Mouse (Mus musculus) liver, postnatal 0 days (tissue): ENCODE measurements around the gene Cdk8. TPM values are rescaled to one million over a fixed set of nuclear protein-coding genes. Genes with fewer than 3 reads are reported as not detected.

Experiments
- ATAC-seq: fragments of 200-750 bp; cut with Nextera tagmentation; 2 replicates; pipeline ENCODE4 v1.8.0; 2017; ENCODE audit warnings: mild to moderate bottlenecking, moderate library complexity
- DNase-seq: peaks from one replicate; pipeline ENCODE4 v3.0.0-alpha.2; 2016
- H3K27ac ChIP-seq: fragments of 300-500 bp; sonication (generic); 2 replicates; pipeline ENCODE4 v1.5.1; 2014; ENCODE audit warnings: antibody characterized with exemption, moderate library complexity, mild to moderate bottlenecking, low read depth
- H3K27me3 ChIP-seq: fragments of 300-500 bp; sonication (generic); 2 replicates; pipeline ENCODE4 v1.6.1; 2014; ENCODE audit warnings: low read length, control low read depth, mixed read lengths; ENCODE audit not compliant: insufficient read depth
- H3K36me3 ChIP-seq: fragments of 300-500 bp; sonication (generic); replicated peaks from 2 replicates; pipeline ENCODE4 v1.6.1; 2014; ENCODE audit warnings: mild to moderate bottlenecking, control low read depth, low read length, moderate library complexity, mixed read lengths; ENCODE audit not compliant: insufficient read depth
- H3K4me1 ChIP-seq: fragments of 300-500 bp; sonication (generic); 2 replicates; pipeline ENCODE4 v1.6.1; 2014; ENCODE audit warnings: antibody characterized with exemption, mild to moderate bottlenecking, control low read depth; ENCODE audit not compliant: insufficient read depth
- H3K4me2 ChIP-seq: fragments of 300-500 bp; sonication (generic); 2 replicates; pipeline ENCODE4 v1.6.1; 2014; ENCODE audit warnings: low read depth, mild to moderate bottlenecking, low read length, moderate library complexity, mixed read lengths
- H3K4me3 ChIP-seq: fragments of 300-500 bp; sonication (generic); 2 replicates; pipeline ENCODE4 v1.5.1; 2014; ENCODE audit warnings: low read depth, low read length
- H3K9ac ChIP-seq: fragments of 300-500 bp; sonication (generic); replicated peaks from 2 replicates; pipeline ENCODE4 v1.6.1; 2014; ENCODE audit warnings: mild to moderate bottlenecking, moderate library complexity
- H3K9me3 ChIP-seq: fragments of 300-500 bp; sonication (generic); 2 replicates; pipeline ENCODE4 v1.6.1; 2016; ENCODE audit warnings: mild to moderate bottlenecking, control low read depth, low read length, mixed read lengths
- CTCF ChIP-seq: sonication (generic); IDR thresholded peaks from 2 replicates; pipeline ENCODE4 v1.5.1; 2016; ENCODE audit warnings: antibody characterized with exemption, low read depth
- EP300 ChIP-seq: IDR thresholded peaks from 2 replicates; pipeline ENCODE4 v1.6.1; 2016; ENCODE audit warnings: antibody characterized with exemption, low read depth, mild to moderate bottlenecking
- WGBS: fragments of 180-500 bp; shearing (Covaris S2); extraction: QIAGEN DNeasy Blood & Tissue Kit; methylation state at CpG from one replicate; pipeline ENCODE4 v1.1.7; 2014; ENCODE audit not compliant: insufficient replicate concordance; 5-methylcytosine and 5-hydroxymethylcytosine counted together
- polyA plus RNA-seq: library from polyadenylated mRNA; unstranded; fragments of >200 nt; fragmentation: Nextera tagmentation; extraction: Ambion mirVana; gene quantifications from 2 replicates; pipeline ENCODE4 v1.2.1, GENCODE M21; 2015

The Cdk8 gene
- polyA plus RNA-seq, 1 experiment from 2014 or later = 11.4 TPM

DNA sequence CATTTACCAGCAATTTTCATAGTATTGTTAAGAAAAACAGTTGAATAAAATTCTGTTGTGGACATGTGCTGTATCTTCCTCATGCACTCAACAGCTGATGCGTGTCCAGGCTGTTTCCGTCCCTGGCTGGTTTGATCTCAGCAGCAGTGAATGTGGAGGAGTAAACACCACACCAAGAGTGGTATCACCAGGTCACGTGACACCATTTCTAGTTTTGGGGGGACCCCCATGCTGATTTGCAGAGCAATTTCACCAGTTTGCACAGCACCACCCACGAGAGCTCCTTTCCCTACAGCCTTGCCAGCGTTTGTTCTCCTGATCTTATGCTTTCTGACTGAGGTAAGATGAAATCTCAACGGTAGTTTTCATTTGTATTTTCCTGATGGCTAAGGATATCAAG lies 116.1 kb downstream of the Cdk8 start:
- no peaks in the 10 kb centered on the region for H3K9me3 ChIP-seq
- H3K4me2 ChIP-seq = no peak overlapping the region
- H3K4me1 ChIP-seq = no peaks in the 10 kb centered on the region
- H3K4me3 ChIP-seq = no peak overlapping the region
- no peak overlapping the region for H3K9ac ChIP-seq
- 72% methylated on average over 6 of the region's 6 CpGs for WGBS
- no peak for DNase-seq
- H3K36me3 ChIP-seq = no peaks in the 10 kb centered on the region
- no peaks in the 10 kb centered on the region for H3K27me3 ChIP-seq
- H3K27ac ChIP-seq = no peak overlapping the region
- no peak for ATAC-seq
- no peak for TF ChIP-seq CTCF

DNA sequence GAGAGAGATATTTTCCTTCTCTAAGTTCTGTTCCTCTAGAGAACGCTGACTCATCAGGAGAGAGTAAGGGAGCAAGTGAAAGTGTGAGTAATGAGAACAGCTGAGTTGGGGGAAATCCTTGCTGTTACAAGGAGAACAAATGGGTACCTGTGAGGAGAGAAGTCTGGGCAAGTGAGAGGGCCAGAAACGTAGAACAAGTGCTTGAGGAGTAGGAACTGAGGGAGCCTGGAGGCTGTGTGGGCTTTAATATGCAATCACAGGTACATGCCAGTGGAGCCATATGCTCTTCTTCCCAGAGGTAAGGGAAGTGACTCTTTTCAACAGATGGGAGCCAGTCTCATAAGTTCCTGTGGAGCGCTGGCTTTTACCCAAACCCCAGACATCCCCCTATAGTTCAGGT lies 118.2 kb downstream of the Cdk8 start:
- Histone ChIP-seq H3K36me3 (no peaks in the 10 kb centered on the region), H3K9me3 (no peaks in the 10 kb centered on the region), H3K4me3 (no peak overlapping the region), H3K4me2 (no peak overlapping the region), H3K9ac (no peak overlapping the region), H3K27ac (no peak overlapping the region), H3K27me3 (no peaks in the 10 kb centered on the region), H3K4me1 (no peaks in the 10 kb centered on the region)
- DNase-seq (no peak), ATAC-seq (no peak)
- TF ChIP-seq CTCF = no peak
- TF ChIP-seq EP300 = no peak
- 61% methylated on average over 3 of the region's 3 CpGs for WGBS

DNA sequence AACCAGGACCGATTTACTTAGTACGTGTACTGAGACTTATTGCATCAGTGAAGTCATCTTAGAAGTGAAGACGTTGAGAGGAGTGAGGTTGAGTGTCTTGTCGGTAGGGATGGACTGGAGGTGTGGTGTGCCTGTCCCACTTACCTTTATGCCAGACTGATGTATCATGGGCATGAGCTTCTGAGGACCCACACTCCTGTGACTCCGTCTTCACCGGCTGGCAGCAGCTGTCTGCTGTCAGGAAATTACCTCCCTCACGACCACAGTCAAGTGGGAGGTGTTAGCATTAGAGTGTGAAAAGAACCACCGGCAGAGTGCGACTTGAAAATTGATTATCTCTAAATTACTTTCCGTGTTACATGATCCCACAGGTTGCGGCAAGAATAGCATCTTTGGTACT lies 119.8 kb downstream of the Cdk8 start:
- no peak for ATAC-seq
- 80% methylated on average over 11 of the region's 11 CpGs for WGBS
- Histone ChIP-seq H3K4me3 (no peak overlapping the region), H3K9ac (no peak overlapping the region), H3K36me3 (no peaks in the 10 kb centered on the region), H3K27me3 (no peaks in the 10 kb centered on the region), H3K27ac (no peak overlapping the region), H3K9me3 (no peaks in the 10 kb centered on the region), H3K4me1 (no peaks in the 10 kb centered on the region), H3K4me2 (no peak overlapping the region)
- no peak for TF ChIP-seq CTCF
- TF ChIP-seq EP300 = no peak
- DNase-seq = no peak

DNA sequence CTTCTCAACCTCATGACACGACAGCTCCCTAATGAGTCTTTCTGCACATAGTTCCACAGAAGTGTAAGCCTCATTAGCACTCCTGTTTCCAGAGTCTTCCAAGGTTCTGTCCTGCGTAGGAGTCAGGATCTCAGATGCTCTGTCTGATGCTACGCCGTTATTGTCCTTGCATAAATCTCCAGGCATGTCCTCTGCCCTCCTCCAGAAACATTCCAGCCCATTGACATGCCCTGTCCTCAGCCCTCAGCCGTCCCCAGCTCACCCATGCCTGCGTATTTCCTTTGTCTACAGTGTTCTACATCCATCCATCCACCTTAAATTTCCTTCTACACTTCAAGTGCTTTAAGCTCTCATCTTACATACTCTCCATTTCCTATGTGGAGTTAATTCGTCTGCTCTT lies 121.0 kb downstream of the Cdk8 start:
- Histone ChIP-seq H3K4me3 (no peak overlapping the region), H3K4me1 (no peaks in the 10 kb centered on the region), H3K36me3 (no peaks in the 10 kb centered on the region), H3K9ac (no peak overlapping the region), H3K27me3 (no peaks in the 10 kb centered on the region), H3K27ac (no peak overlapping the region), H3K9me3 (no peaks in the 10 kb centered on the region), H3K4me2 (no peak overlapping the region)
- WGBS = 76% methylated on average over 7 of the region's 7 CpGs
- ATAC-seq (no peak), DNase-seq (no peak)
- no peak for TF ChIP-seq CTCF
- no peak for TF ChIP-seq EP300

Other genes starting within 250 kb of the Cdk8 start
- 281 and 351 TPM in 2 replicates for gene Cyp3a25, start 221.6 kb upstream of the Cdk8 start, polyA plus RNA-seq
- gene Cyp3a59, start 152.0 kb upstream of the Cdk8 start, polyA plus RNA-seq = 19.2 and 31.0 TPM in 2 replicates
- gene Gm5565, start 70.7 kb upstream of the Cdk8 start, polyA plus RNA-seq = not detected in 2 replicates
- gene Gm6309, start 60.5 kb upstream of the Cdk8 start, polyA plus RNA-seq = not detected in 2 replicates
- not detected in 2 replicates for gene 1700001J03Rik, start 45.9 kb upstream of the Cdk8 start, polyA plus RNA-seq
- 21.4 and 21.9 TPM in 2 replicates for gene Rnf6, start 9.7 kb upstream of the Cdk8 start, polyA plus RNA-seq
- gene Wasf3, start 153.8 kb downstream of the Cdk8 start, polyA plus RNA-seq = not detected in 2 replicates